Mouse (Mus musculus): ENCODE results near the gene Omp. TPM values are rescaled to one million over a fixed set of nuclear protein-coding genes. Genes with fewer than 3 reads are reported as not detected.

Gene Omp
- total and polyA plus RNA-seq, 2 experiments from 2014 or later: 0.46 to 0.55 TPM

- no peak for TF ChIP-seq CTCF (IDR thresholded peaks at IDR 0.05)
- H3K4me1 ChIP-seq (ENCODE audit: insufficient read depth, low read length): no peaks in the 10 kb centered on the region
- H3K27ac ChIP-seq (ENCODE audit: low read depth, low read length): no peak overlapping the region
- no peak overlapping the region for H3K9ac ChIP-seq (replicated peaks; ENCODE audit: low read length, poor library complexity, severe bottlenecking)
- no peak overlapping the region for H3K4me2 ChIP-seq (ENCODE audit: low read depth, low read length, poor library complexity, severe bottlenecking)
- H3K9me3 ChIP-seq (ENCODE audit: low read length): no peaks in the 10 kb centered on the region
- H3K27me3 ChIP-seq (ENCODE audit: insufficient read depth, low read length): no peaks in the 10 kb centered on the region
- WGBS: 21% methylated on average over 3 of the region's 3 CpGs
- DNase-seq (ENCODE audit: low spot score) (no peak), ATAC-seq (ENCODE audit: low FRiP score) (no peak)
- H3K36me3 ChIP-seq (ENCODE audit: insufficient read depth, low read length): peaks cover 4% of the 10 kb centered on the region; the same call in 1 of the 2 replicates
- no peak overlapping the region for H3K4me3 ChIP-seq (ENCODE audit: low read depth, low read length)
Observed at GRCm38 (mm10) chr7:98149802-98150201, 4.5 kb upstream of the Omp start.

- H3K4me3 ChIP-seq (ENCODE audit: low read depth, low read length): no peak overlapping the region
- H3K27ac ChIP-seq (ENCODE audit: low read depth, low read length): no peak overlapping the region
- DNase-seq (ENCODE audit: low spot score): no peak
- no peaks in the 10 kb centered on the region for H3K9me3 ChIP-seq (ENCODE audit: low read length)
- no peak overlapping the region for H3K9ac ChIP-seq (replicated peaks; ENCODE audit: low read length, poor library complexity, severe bottlenecking)
- no peaks in the 10 kb centered on the region for H3K4me1 ChIP-seq (ENCODE audit: insufficient read depth, low read length)
- peaks cover 9% of the 10 kb centered on the region; the same call in 1 of the 2 replicates for H3K36me3 ChIP-seq (ENCODE audit: insufficient read depth, low read length)
- WGBS: 73% methylated on average over 10 of the region's 10 CpGs
- TF ChIP-seq CTCF (IDR thresholded peaks at IDR 0.05): no peak
- no peak for ATAC-seq (ENCODE audit: low FRiP score)
- H3K4me2 ChIP-seq (ENCODE audit: low read depth, low read length, poor library complexity, severe bottlenecking): no peak overlapping the region
- no peaks in the 10 kb centered on the region for H3K27me3 ChIP-seq (ENCODE audit: insufficient read depth, low read length)
Observed at GRCm38 (mm10) chr7:98148721-98149407, 3.6 kb upstream of the Omp start.

GRCm38 (mm10) chr7:98147766-98148165 lies 2.5 kb upstream of the Omp start:
- ATAC-seq (ENCODE audit: low FRiP score) (no peak), DNase-seq (ENCODE audit: low spot score) (no peak)
- no peak overlapping the region for H3K9ac ChIP-seq (replicated peaks; ENCODE audit: low read length, poor library complexity, severe bottlenecking)
- H3K9me3 ChIP-seq (ENCODE audit: low read length): no peaks in the 10 kb centered on the region
- no peaks in the 10 kb centered on the region for H3K27me3 ChIP-seq (ENCODE audit: insufficient read depth, low read length)
- H3K27ac ChIP-seq (ENCODE audit: low read depth, low read length): no peak overlapping the region
- H3K4me3 ChIP-seq (ENCODE audit: low read depth, low read length): no peak overlapping the region
- peaks cover 6% of the 10 kb centered on the region; the same call in 1 of the 2 replicates for H3K36me3 ChIP-seq (ENCODE audit: insufficient read depth, low read length)
- WGBS: 47% methylated on average over 8 of the region's 8 CpGs
- TF ChIP-seq CTCF (IDR thresholded peaks at IDR 0.05): no peak
- H3K4me1 ChIP-seq (ENCODE audit: insufficient read depth, low read length): no peaks in the 10 kb centered on the region
- no peak overlapping the region for H3K4me2 ChIP-seq (ENCODE audit: low read depth, low read length, poor library complexity, severe bottlenecking)

- H3K36me3 ChIP-seq (ENCODE audit: insufficient read depth, low read length): peaks cover 6% of the 10 kb centered on the region; the same call in 1 of the 2 replicates
- ATAC-seq (ENCODE audit: low FRiP score): no peak
- DNase-seq (ENCODE audit: low spot score): no peak
- H3K27me3 ChIP-seq (ENCODE audit: insufficient read depth, low read length): no peaks in the 10 kb centered on the region
- H3K4me3 ChIP-seq (ENCODE audit: low read depth, low read length): no peak overlapping the region
- no peak for TF ChIP-seq CTCF (IDR thresholded peaks at IDR 0.05)
- H3K27ac ChIP-seq (ENCODE audit: low read depth, low read length): no peak overlapping the region
- H3K4me1 ChIP-seq (ENCODE audit: insufficient read depth, low read length): no peaks in the 10 kb centered on the region
- no peaks in the 10 kb centered on the region for H3K9me3 ChIP-seq (ENCODE audit: low read length)
- 84% methylated on average over 8 of the region's 8 CpGs for WGBS
- no peak overlapping the region for H3K4me2 ChIP-seq (ENCODE audit: low read depth, low read length, poor library complexity, severe bottlenecking)
- H3K9ac ChIP-seq (replicated peaks; ENCODE audit: low read length, poor library complexity, severe bottlenecking): no peak overlapping the region
Observed at GRCm38 (mm10) chr7:98146447-98146845, 1.1 kb upstream of the Omp start.

- H3K27ac ChIP-seq (ENCODE audit: low read depth, low read length): no peak overlapping the region
- no peak for ATAC-seq (ENCODE audit: low FRiP score)
- peaks cover 6% of the 10 kb centered on the region; the same call in 1 of the 2 replicates for H3K36me3 ChIP-seq (ENCODE audit: insufficient read depth, low read length)
- no peak overlapping the region for H3K9ac ChIP-seq (replicated peaks; ENCODE audit: low read length, poor library complexity, severe bottlenecking)
- no peak overlapping the region for H3K4me3 ChIP-seq (ENCODE audit: low read depth, low read length)
- no peak for DNase-seq (ENCODE audit: low spot score)
- H3K9me3 ChIP-seq (ENCODE audit: low read length): no peaks in the 10 kb centered on the region
- TF ChIP-seq CTCF (IDR thresholded peaks at IDR 0.05): no peak
- H3K27me3 ChIP-seq (ENCODE audit: insufficient read depth, low read length): no peaks in the 10 kb centered on the region
- no peaks in the 10 kb centered on the region for H3K4me1 ChIP-seq (ENCODE audit: insufficient read depth, low read length)
- 79% methylated on average over 11 of the region's 12 CpGs for WGBS
- H3K4me2 ChIP-seq (ENCODE audit: low read depth, low read length, poor library complexity, severe bottlenecking): no peak overlapping the region
Observed at GRCm38 (mm10) chr7:98145842-98146446, 642 bp upstream of the Omp start.

GRCm38 (mm10) chr7:98142648-98143047 lies 2.7 kb downstream of the Omp start:
- no peaks in the 10 kb centered on the region for H3K9me3 ChIP-seq (ENCODE audit: low read length)
- WGBS: 62% methylated on average over 3 of the region's 3 CpGs
- no peak overlapping the region for H3K27ac ChIP-seq (ENCODE audit: low read depth, low read length)
- H3K9ac ChIP-seq (replicated peaks; ENCODE audit: low read length, poor library complexity, severe bottlenecking): no peak overlapping the region
- TF ChIP-seq CTCF (IDR thresholded peaks at IDR 0.05): no peak
- H3K36me3 ChIP-seq (ENCODE audit: insufficient read depth, low read length): peaks cover 6% of the 10 kb centered on the region; the same call in 1 of the 2 replicates
- no peaks in the 10 kb centered on the region for H3K27me3 ChIP-seq (ENCODE audit: insufficient read depth, low read length)
- ATAC-seq (ENCODE audit: low FRiP score) (no peak), DNase-seq (ENCODE audit: low spot score) (no peak)
- H3K4me3 ChIP-seq (ENCODE audit: low read depth, low read length): no peak overlapping the region
- no peaks in the 10 kb centered on the region for H3K4me1 ChIP-seq (ENCODE audit: insufficient read depth, low read length)
- H3K4me2 ChIP-seq (ENCODE audit: low read depth, low read length, poor library complexity, severe bottlenecking): no peak overlapping the region

Measured in midbrain, postnatal 0 days (tissue).